Mouse (Mus musculus): Measurements from ENCODE around the gene Gdpd4.

- TF ChIP-seq CTCF (IDR thresholded peaks at IDR 0.05), result no peak
- no peak for TF ChIP-seq EP300 (IDR thresholded peaks at IDR 0.05)
Observed at GRCm38 (mm10) chr7:97919742-97920141, at the start of gene Gdpd4.
